Mouse (Mus musculus): ENCODE results near the gene Cyp4x1.

The Cyp4x1 gene

DNA sequence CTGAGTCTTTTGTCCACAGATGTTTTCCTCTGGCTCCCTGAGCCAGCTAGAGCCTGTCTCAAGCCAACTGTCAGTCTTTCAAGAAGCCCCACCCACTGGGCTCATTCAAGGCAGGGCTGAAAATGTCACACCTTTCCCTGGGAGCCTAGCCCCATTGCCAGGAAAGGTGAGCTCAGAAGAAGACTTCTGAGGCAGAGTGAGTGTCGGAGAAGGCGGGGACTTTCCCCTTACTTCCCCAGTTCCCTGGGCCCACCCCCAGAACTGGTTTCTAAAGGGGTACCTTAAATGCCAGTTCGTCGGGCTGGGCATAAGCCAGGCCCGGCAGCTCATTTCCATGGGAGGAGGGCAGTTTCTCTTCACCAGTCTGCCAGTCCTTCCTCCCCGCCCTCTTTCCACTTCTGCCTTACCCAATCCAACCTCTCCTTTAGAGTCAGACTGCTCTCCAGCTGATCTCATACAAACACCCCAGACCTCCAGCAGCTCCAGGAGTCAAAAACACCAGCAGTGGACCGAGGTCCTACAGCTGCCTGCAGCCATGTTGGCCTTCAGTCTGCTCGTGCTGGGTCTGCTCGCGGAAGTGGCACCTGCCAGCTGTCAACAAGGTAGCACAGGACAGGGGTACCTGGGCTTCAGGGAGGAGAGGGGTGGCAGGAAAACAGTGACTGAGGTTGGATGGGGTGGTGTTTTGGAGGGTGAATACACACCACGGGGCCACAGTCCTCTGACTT lies 45.3 kb downstream of the Cyp4x1 start, which contains the start of gene Pdzk1ip1:
Pdzk1ip1 (plus strand) TSS at position 98 of the 728 bp plus-strand sequence.
- peak; percentile 65 for DNase-seq (ENCODE audit: low spot score)

GRCm38 (mm10) chr4:115086763-115087415 lies 47.2 kb downstream of the Cyp4x1 start:
- peak; percentile 29 for DNase-seq (ENCODE audit: low spot score)

GRCm38 (mm10) chr4:115086257-115086656 lies 47.8 kb downstream of the Cyp4x1 start:
- no peak for DNase-seq (ENCODE audit: low spot score)

DNA sequence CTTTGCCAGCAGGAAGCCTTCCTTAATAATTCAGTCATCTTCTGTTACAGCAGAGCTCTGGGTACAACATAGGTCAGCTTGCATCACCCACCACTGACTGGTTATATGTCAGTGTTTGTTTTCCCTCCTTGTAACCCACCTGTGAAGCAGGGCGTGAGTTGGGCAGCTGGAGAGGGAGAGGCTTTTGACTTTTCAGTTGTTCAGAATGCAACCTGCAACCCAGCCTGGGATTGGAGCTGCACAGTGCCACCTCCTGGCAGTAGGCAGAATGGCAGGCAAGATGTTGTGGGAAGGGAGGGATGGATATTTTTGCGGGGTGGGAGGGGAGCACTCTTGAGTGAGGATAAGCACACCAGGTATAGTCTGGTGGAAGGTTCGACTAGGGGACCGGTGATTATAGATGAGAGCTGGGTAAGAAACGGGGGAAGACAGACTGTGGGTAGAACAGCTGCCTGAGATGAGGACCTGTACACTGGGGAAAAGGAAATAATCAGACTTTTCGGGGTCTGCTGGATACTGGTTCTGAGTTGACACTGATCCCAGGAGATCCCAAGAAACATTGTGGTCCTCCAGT lies 48.5 kb downstream of the Cyp4x1 start:
- DNase-seq (ENCODE audit: low spot score) = peak; percentile 69

DNA sequence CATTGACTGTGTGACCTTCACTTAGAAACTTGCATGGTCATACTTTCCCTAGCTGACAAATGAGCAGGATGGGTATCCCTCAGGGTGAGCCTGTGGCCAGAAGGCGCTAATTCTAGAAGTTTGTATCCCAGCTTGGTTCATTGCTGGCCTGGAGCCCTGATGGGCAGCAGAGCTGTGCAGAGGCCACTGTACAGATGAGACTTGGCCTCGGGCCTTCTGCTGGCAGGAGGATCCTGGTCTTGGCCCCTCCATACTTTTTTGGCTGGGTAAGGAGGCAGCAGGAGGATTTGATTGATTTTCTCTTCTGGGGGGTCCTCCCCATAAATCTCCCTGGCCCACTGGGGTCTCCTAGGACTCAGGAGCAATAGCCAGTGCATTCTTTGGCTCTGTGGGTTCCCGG lies 51.0 kb downstream of the Cyp4x1 start:
- DNase-seq (ENCODE audit: low spot score) = no peak

GRCm38 (mm10) chr4:115079821-115080349 lies 54.2 kb downstream of the Cyp4x1 start:
- DNase-seq (ENCODE audit: low spot score) = no peak

GRCm38 (mm10) chr4:115078892-115079820 lies 54.9 kb downstream of the Cyp4x1 start:
- DNase-seq (ENCODE audit: low spot score) = no peak

GRCm38 (mm10) chr4:115075204-115075915 lies 58.7 kb downstream of the Cyp4x1 start:
- no peak for DNase-seq (ENCODE audit: low spot score)

- DNase-seq (ENCODE audit: low spot score) = no peak
Observed at GRCm38 (mm10) chr4:115074789-115075188, 59.3 kb downstream of the Cyp4x1 start.

- DNase-seq (ENCODE audit: low spot score) = no peak
Observed at GRCm38 (mm10) chr4:115071668-115072067, 62.4 kb downstream of the Cyp4x1 start.

- DNase-seq (ENCODE audit: low spot score) = no peak
Observed at GRCm38 (mm10) chr4:115063518-115064239, 70.4 kb downstream of the Cyp4x1 start.

GRCm38 (mm10) chr4:115062875-115063517 lies 71.1 kb downstream of the Cyp4x1 start:
- no peak for DNase-seq (ENCODE audit: low spot score)

DNA sequence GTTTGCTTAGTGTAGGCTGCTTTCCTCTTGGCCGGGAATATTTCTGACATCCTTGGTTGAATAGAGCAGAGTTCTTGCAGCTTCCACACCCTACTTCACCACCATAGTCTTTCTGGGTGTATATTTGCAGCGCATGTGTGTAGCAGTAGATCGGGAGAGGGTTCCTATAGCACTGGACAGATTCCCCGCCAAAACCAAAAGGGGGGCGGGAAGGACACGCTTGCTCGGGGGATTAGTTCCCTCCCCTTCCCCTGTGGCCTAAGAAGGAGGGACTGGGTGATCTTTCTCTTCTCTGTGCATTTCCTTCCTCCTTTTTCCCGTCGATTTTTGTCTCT lies 71.6 kb downstream of the Cyp4x1 start:
- DNase-seq (ENCODE audit: low spot score) = no peak

DNA sequence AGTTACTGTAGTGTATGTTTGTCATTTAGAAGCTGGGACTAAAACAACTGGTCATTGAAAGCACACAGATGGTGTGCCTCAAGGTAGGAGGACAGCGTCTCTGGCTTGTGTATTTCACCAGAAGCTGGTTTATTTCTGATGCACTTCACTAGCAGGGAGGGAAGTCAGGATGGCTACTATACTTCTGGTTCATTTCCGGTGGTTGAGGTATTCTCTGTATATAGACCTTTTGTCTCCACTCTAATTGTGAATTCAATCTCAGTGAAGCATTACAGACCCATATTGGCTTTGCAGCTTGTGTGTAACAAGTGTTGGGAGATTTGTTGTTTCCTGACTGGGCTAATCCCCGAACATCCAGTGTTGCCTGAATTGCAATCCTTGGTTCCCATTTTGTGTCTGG lies 73.3 kb downstream of the Cyp4x1 start:
- DNase-seq (ENCODE audit: low spot score) = no peak

DNA sequence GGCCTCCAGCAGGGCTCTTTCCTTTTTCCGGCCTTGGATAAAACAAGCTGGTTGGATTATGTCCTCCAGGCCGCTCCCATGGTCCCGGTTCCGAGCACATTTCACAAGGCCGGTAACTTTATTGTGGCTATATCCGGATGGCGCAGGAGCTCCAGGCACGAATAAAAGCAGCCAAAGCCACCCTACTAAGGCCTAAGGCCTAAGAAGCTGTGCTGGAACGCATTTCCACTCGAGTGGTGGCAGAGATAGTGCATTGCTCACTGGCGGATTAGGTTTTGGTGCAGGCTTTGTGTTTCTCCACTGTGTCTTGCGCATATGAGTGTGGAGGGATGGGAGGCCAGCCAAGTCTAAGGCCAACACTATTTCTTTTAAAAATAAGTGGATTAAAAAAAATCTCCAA lies 74.2 kb downstream of the Cyp4x1 start:
- no peak for DNase-seq (ENCODE audit: low spot score)

DNA sequence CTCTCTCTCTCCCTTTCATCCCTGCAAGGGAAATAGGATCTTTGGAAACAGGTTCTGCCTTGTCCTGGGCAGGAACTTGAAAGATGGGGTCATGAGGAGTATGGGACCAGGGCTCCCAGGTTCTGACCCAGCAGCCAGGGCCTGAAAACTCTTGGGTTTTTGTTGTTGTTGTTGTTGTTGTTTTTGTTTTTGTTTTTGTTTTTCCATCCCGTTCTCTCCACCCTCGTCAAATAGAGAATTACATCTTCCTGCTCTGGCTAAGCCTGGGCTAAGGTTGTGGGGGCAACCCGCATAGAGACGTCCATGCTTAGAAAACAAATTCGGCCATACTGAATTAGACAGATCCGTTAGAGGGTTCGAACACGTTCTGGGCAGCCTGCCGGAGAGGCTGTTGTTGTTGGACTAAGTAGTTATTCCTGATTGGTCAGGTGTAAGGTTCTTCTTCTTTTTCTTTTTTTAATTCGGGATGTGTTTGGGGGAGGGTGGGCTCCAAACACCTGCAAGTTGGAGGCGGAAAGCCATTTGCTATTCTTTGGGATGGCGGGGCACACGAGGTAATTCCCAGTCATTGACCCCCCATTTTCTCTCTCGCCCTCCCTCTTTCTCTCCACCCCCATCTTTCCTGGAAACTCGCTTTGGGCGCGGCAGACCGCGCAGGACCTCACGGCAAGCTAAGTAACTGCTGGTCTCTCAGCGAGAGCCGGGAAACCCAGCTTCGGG lies 75.0 kb downstream of the Cyp4x1 start:
- DNase-seq (ENCODE audit: low spot score) = no peak

- DNase-seq (ENCODE audit: low spot score) = no peak
Observed at GRCm38 (mm10) chr4:115058317-115058761, 75.7 kb downstream of the Cyp4x1 start.

- no peak for DNase-seq (ENCODE audit: low spot score)
Observed at GRCm38 (mm10) chr4:115057674-115058316, 76.3 kb downstream of the Cyp4x1 start.
